ENCODE assay signal across 24 mouse cellular contexts in genomic region chr7:134688332-134688731, GRCm38 (mm10). TPM values are rescaled to one million over a fixed set of nuclear protein-coding genes. Genes with fewer than 3 reads are reported as not detected.
DNase-seq lines count a peak whose midpoint lies in the region; ATAC-seq lines count a peak whose summit lies in the region.
"Had no signal": no experiment of that assay in that cellular context is flagged by ENCODE, and none has a peak within 500 bp of the region (broad histone marks: within the 10 kb centered on the region; RNA-seq: fewer than 3 reads in every experiment).

No protein-coding gene starts in this region.

- peaks cover 15% of the 10 kb centered on the region; the same call in 1 of the 2 replicates for H3K36me3 ChIP-seq in heart, embryonic 12.5 days

- no peak overlapping the region for H3K9ac ChIP-seq in heart, embryonic 12.5 days
- H3K9ac ChIP-seq: embryonic facial prominence, embryonic 12.5 days; embryonic facial prominence, embryonic 15.5 days; forebrain, postnatal 0 days; heart, embryonic 13.5 days; hindbrain, embryonic 14.5 days had no signal

- no peak overlapping the region for H3K4me2 ChIP-seq in heart, embryonic 12.5 days
- H3K4me2 ChIP-seq: embryonic facial prominence, embryonic 12.5 days; embryonic facial prominence, embryonic 15.5 days; heart, embryonic 13.5 days; hindbrain, embryonic 14.5 days had no signal

- H3K9me3 ChIP-seq in heart, embryonic 12.5 days (replicated peaks), result no peaks in the 10 kb centered on the region; the same call in 1 of the 2 replicates
- H3K9me3 ChIP-seq: embryonic facial prominence, embryonic 12.5 days had no signal

- no peak overlapping the region for H3K4me3 ChIP-seq in heart, embryonic 12.5 days
- H3K4me3 ChIP-seq: embryonic facial prominence, embryonic 12.5 days; embryonic facial prominence, embryonic 15.5 days; heart, embryonic 13.5 days had no signal

- no peaks in the 10 kb centered on the region for H3K27me3 ChIP-seq in heart, embryonic 12.5 days (replicated peaks)
- H3K27me3 ChIP-seq: embryonic facial prominence, embryonic 12.5 days; embryonic facial prominence, embryonic 15.5 days; heart, embryonic 13.5 days had no signal

- ATAC-seq in heart, embryonic 12.5 days (ENCODE audit: insufficient number of reproducible peaks, low FRiP score), result no peak
- ATAC-seq: forebrain, embryonic 14.5 days; forebrain, postnatal 0 days; hindbrain, postnatal 0 days; intestine, postnatal 0 days had no signal

- H3K27ac ChIP-seq in heart, embryonic 12.5 days (ENCODE audit: poor library complexity, severe bottlenecking), result no peak overlapping the region
- H3K27ac ChIP-seq: embryonic facial prominence, embryonic 12.5 days; embryonic facial prominence, embryonic 15.5 days; heart, embryonic 13.5 days; hindbrain, embryonic 14.5 days; hindbrain, postnatal 0 days had no signal

- WGBS in heart, embryonic 12.5 days, result 85% methylated on average over 6 of the region's 6 CpGs

- H3K4me1 ChIP-seq in heart, embryonic 12.5 days (replicated peaks), result no peaks in the 10 kb centered on the region; the same call in 1 of the 2 replicates
- H3K4me1 ChIP-seq: embryonic facial prominence, embryonic 12.5 days; embryonic facial prominence, embryonic 15.5 days; heart, embryonic 13.5 days had no signal

- peak; percentile 80 to 95 for DNase-seq in adrenal gland, adult (ENCODE audit: inconsistent age in 2 of 2, low spot score in 1 of 2)
- no peak for DNase-seq in adrenal gland, adult 18-20 months (ENCODE audit: low spot score in 2 of 2)
- DNase-seq in embryo, embryonic 10 days (ENCODE audit: low spot score), result peak; percentile 18
- DNase-seq in embryo, embryonic 11 days, result no peak
- DNase-seq in adrenal gland, postnatal 10 days, result peak; percentile 61
- peak; percentile 43 for DNase-seq in forelimb bud, embryonic 11.5 days (ENCODE audit: low read depth, low spot score)
- DNase-seq in T-cell, adult 2 months (ENCODE audit: low spot score), result no peak
- DNase-seq: cerebellum, adult 18-20 months; cerebellum, adult 9-10 months; cerebellum, postnatal 14 days; forebrain, postnatal 0 days; gastrocnemius, postnatal 25 days; heart, adult 18-20 months; heart, postnatal 14 days; heart, postnatal 4 days; kidney, adult 8-10 months had no signal

RNA-seq across cellular contexts. Expression of gene Dock1, which starts 17.9 kb away (rescaled TPM):
- total RNA-seq in adrenal gland, adult 18-20 months (2021), result 100 to 1,000 TPM in 1 of 2 experiments, 10 to 100 TPM in 1; 89.9 to 206 TPM
- 100 to 1,000 TPM in 1 of 2 experiments, 10 to 100 TPM in 1; 86.5 to 107 TPM for total RNA-seq in adrenal gland, postnatal 10 days (2021)
- polyA plus RNA-seq in heart, embryonic 12.5 days (2016; fragmentation: Nextera tagmentation; extraction: Ambion mirVana), result 31.9 and 32.1 TPM in 2 replicates

Comparison
In these comparisons a context has a peak if more than half of its experiments do, and no peak if none do; other contexts are left out.
1. DNase-seq: peak in adrenal gland, adult (2 of 2), embryo, embryonic 10 days (single experiment), adrenal gland, postnatal 10 days (single experiment) and forelimb bud, embryonic 11.5 days (single experiment); none in adrenal gland, adult 18-20 months (0 of 2), embryo, embryonic 11 days (single experiment) and T-cell, adult 2 months (single experiment).